Mouse (Mus musculus) fibroblast of lung, adult 2 months (primary cell): Measurements from ENCODE around the gene Usp53.

Experiments
- DNase-seq: peaks from one replicate; pipeline ENCODE4 v3.0.0-alpha.2; 2011; ENCODE audit warnings: low read depth

The Usp53 gene

DNA sequence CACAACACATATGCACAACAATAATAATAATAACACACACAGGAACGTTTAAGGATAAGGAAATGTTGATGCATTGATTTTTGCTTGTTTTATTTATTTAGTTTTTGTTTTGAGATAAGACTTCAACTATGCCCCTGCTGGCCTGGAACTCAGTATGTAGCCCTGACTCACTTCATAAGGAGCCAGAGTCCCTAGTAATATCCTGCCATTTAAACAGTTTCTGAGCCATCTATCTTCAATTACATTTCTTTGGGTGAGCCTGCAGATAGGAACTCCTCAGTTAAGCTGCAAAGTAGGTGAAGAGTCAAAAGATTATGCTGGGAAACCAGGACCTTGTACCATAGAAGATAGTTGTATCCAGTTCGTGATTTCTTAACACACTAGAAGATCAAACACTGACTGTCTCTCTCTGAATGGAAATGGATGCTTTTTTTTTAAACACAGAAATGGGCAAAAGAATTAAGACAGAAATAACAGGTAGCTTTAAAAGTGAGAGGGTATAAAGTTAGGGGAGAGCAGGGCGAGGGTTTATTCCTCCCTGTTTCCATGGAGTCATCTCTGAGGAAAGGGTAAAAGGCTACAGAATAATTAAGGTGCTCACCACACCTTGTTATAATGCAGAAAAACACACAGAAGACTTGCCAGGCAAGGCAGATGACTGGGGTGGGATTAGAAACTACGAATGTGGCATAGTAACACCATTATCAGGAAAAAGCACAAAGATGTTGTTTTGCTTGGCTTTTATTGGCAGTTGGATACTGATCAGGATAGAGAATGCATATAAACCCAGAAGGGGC is 96.6 kb downstream of the Usp53 start:
- no peak for DNase-seq
